Mouse (Mus musculus): ENCODE results near the gene Acot1. TPM values are rescaled to one million over a fixed set of nuclear protein-coding genes. Genes with fewer than 3 reads are reported as not detected.

Gene Acot1
- total and polyA plus RNA-seq, 3 experiments: 1.5 to 12.7 TPM; not detected in 1

DNA sequence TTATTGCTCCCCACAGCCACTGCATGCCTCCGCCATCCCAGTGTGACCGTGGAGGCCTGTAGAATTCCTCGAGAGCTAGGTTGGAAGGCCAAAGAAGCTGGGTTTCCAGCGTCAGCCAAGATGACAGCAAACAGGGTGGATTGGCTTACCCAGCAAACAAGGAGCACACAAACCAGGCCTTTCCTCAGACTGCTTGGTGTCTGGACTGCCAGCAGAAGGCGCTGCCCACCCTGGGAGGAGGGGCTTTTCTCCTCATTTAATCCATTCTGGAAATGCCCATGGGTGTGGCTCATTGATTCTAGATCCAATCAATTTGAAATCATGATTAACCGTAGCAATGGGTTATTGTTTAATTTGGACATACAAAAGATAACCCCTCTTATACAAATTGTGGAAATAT is 3.8 kb downstream of the Acot1 start:
- DNase-seq (ENCODE audit: low read depth, low spot score): no peak
- Histone ChIP-seq H3K4me3 (ENCODE audit: control insufficient read depth in 1 of 2, insufficient read depth in 1 of 2, low read depth in 2 of 2, low read length in 2 of 2) (no peak overlapping the region), H3K4me1 (ENCODE audit: control insufficient read depth in 1 of 2, insufficient read depth in 2 of 2, low read length in 2 of 2) (no peaks in the 10 kb centered on the region), H3K9me3 (replicated peaks; ENCODE audit: insufficient read depth, low read length) (no peaks in the 10 kb centered on the region), H3K27me3 (ENCODE audit: control insufficient read depth in 1 of 2, insufficient read depth in 2 of 2, low read length in 2 of 2) (peaks cover 0 to 5% of the 10 kb centered on the region in 2 experiments; a peak in 2 of 4 replicates), H3K79me2 (ENCODE audit: control insufficient read depth, insufficient read depth, low read length, poor library complexity) (no peaks in the 10 kb centered on the region), H3K36me3 (ENCODE audit: control insufficient read depth in 1 of 2, insufficient read depth in 2 of 2, low read length in 2 of 2) (no peaks in the 10 kb centered on the region), H3K9ac (ENCODE audit: control insufficient read depth, low read depth, low read length, poor library complexity, severe bottlenecking) (no peak overlapping the region), H3K27ac (ENCODE audit: control insufficient read depth, low read depth, low read length) (no peak overlapping the region)
- peak; percentile 17 to 54 (median 31); a peak in 4 of 6 replicates for TF ChIP-seq CTCF (IDR thresholded peaks at IDR 0.05 in 2 of 3, conservative IDR thresholded peaks at IDR 0.05 in 1 of 3; ENCODE audit: control insufficient read depth in 1 of 3, insufficient read depth in 1 of 3, low read depth in 2 of 3, low read length in 3 of 3, poor library complexity in 1 of 3, severe bottlenecking in 1 of 3)
- peak; percentile 16; the same call in 1 of the 2 replicates for TF ChIP-seq SMC3 (IDR thresholded peaks at IDR 0.05; ENCODE audit: low read depth, low read length)
- no peak for TF ChIP-seq MAFK (IDR thresholded peaks at IDR 0.05; ENCODE audit: borderline replicate concordance, low read depth, low read length)

DNA sequence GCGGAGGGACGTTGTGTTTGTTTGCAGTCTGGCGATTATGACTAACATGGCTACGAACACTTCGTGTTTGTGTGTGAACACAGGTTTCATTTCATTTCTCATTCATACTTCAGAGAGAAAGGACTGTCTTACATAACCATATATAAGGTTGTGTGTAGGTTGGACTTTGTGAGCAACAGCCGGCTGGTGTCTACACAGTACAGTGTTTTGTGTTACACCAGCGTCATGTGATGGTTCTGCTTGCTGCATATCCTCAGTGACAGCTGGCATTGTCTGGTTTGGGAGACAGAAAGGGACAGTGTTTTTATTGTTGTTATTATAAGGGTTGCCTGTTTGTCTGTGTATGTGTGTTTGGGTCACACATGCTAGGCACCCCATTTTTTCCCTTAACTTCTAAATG is 4.4 kb downstream of the Acot1 start:
- Histone ChIP-seq H3K36me3 (ENCODE audit: control insufficient read depth in 1 of 2, insufficient read depth in 2 of 2, low read length in 2 of 2) (no peaks in the 10 kb centered on the region), H3K9me3 (replicated peaks; ENCODE audit: insufficient read depth, low read length) (no peaks in the 10 kb centered on the region), H3K27ac (ENCODE audit: control insufficient read depth, low read depth, low read length) (no peak overlapping the region), H3K4me1 (ENCODE audit: control insufficient read depth in 1 of 2, insufficient read depth in 2 of 2, low read length in 2 of 2) (no peaks in the 10 kb centered on the region), H3K9ac (ENCODE audit: control insufficient read depth, low read depth, low read length, poor library complexity, severe bottlenecking) (no peak overlapping the region), H3K27me3 (ENCODE audit: control insufficient read depth in 1 of 2, insufficient read depth in 2 of 2, low read length in 2 of 2) (peaks cover 0 to 5% of the 10 kb centered on the region in 2 experiments; a peak in 2 of 4 replicates), H3K4me3 (ENCODE audit: control insufficient read depth in 1 of 2, insufficient read depth in 1 of 2, low read depth in 2 of 2, low read length in 2 of 2) (no peak overlapping the region), H3K79me2 (ENCODE audit: control insufficient read depth, insufficient read depth, low read length, poor library complexity) (no peaks in the 10 kb centered on the region)
- no peak for TF ChIP-seq SMC3 (IDR thresholded peaks at IDR 0.05; ENCODE audit: low read depth, low read length)
- TF ChIP-seq SIN3A (IDR thresholded peaks at IDR 0.05; ENCODE audit: low read length): no peak
- no peak for TF ChIP-seq ZNF384 (IDR thresholded peaks at IDR 0.05; ENCODE audit: low read depth, low read length)
- no peak for TF ChIP-seq ZMIZ1 (IDR thresholded peaks at IDR 0.05; ENCODE audit: low read depth, low read length)
- TF ChIP-seq CHD2 (IDR thresholded peaks at IDR 0.05; ENCODE audit: low read length): no peak
- TF ChIP-seq USF2 (IDR thresholded peaks at IDR 0.05; ENCODE audit: borderline replicate concordance in 1 of 2, insufficient read depth in 1 of 2, low read depth in 1 of 2, low read length in 2 of 2): no peak
- no peak for TF ChIP-seq EP300 (IDR thresholded peaks at IDR 0.05; ENCODE audit: low read depth in 1 of 2, low read length in 2 of 2)
- no peak for TF ChIP-seq MYC (IDR thresholded peaks at IDR 0.05; ENCODE audit: low read depth, low read length)
- no peak for TF ChIP-seq MXI1 (IDR thresholded peaks at IDR 0.05; ENCODE audit: low read depth, low read length)
- no peak for TF ChIP-seq HCFC1 (IDR thresholded peaks at IDR 0.05; ENCODE audit: low read depth, low read length)
- no peak for TF ChIP-seq TAL1 (IDR thresholded peaks at IDR 0.05; ENCODE audit: low read length)
- no peak for TF ChIP-seq MAZ (IDR thresholded peaks at IDR 0.05; ENCODE audit: low read depth, low read length)
- TF ChIP-seq CTCF (IDR thresholded peaks at IDR 0.05 in 2 of 3, conservative IDR thresholded peaks at IDR 0.05 in 1 of 3; ENCODE audit: control insufficient read depth in 1 of 3, insufficient read depth in 1 of 3, low read depth in 2 of 3, low read length in 3 of 3, poor library complexity in 1 of 3, severe bottlenecking in 1 of 3): no peak
- no peak for TF ChIP-seq MEF2A (IDR thresholded peaks at IDR 0.05; ENCODE audit: extremely low read depth, insufficient replicate concordance, low read depth, low read length, poor library complexity, severe bottlenecking)
- TF ChIP-seq POLR2A (IDR thresholded peaks at IDR 0.05; ENCODE audit: control insufficient read depth in 1 of 2, insufficient read depth in 1 of 2, low read depth in 1 of 2, low read length in 2 of 2, poor library complexity in 1 of 2): no peak
- no peak for TF ChIP-seq KAT2A (conservative IDR thresholded peaks at IDR 0.05; ENCODE audit: low read depth, low read length)
- no peak for TF ChIP-seq MAX (IDR thresholded peaks at IDR 0.05; ENCODE audit: low read length)
- TF ChIP-seq GABPA (IDR thresholded peaks at IDR 0.05; ENCODE audit: low read depth, low read length): no peak
- TF ChIP-seq ETS1 (IDR thresholded peaks at IDR 0.05; ENCODE audit: low read depth, low read length): no peak
- no peak for DNase-seq (ENCODE audit: low read depth, low spot score)

All from MEL (cell line).